Mouse (Mus musculus): Measurements from ENCODE around the gene Tubb4a.

GRCm38 (mm10) chr17:57041554-57041953, 46.0 kb downstream of the Tubb4a start, which contains the start of gene Slc25a41:
- TF ChIP-seq POLR2A (IDR thresholded peaks at IDR 0.05; ENCODE audit: low read depth, low read length): no peak
- no peak for TF ChIP-seq CTCF (IDR thresholded peaks at IDR 0.05; ENCODE audit: extremely low read depth, insufficient read depth, insufficient read length, insufficient replicate concordance)
